Mouse (Mus musculus) midbrain, postnatal 0 days (tissue): ENCODE measurements around the gene Chd6. TPM values are rescaled to one million over a fixed set of nuclear protein-coding genes. Genes with fewer than 3 reads are reported as not detected.
A peak's percentile ranks its signal among the peaks of the same experiment; 100 is the strongest.

Source experiments
- ATAC-seq: fragments of 200-750 bp; cut with Nextera tagmentation; 2 replicates; pipeline ENCODE4 v1.8.0; 2017; ENCODE audit warnings: moderate number of reproducible peaks, mild to moderate bottlenecking, moderate TSS enrichment, moderate library complexity; ENCODE audit not compliant: low FRiP score
- DNase-seq: peaks from one replicate; pipeline ENCODE4 v3.0.0-alpha.2; 2015; ENCODE audit warnings: low spot score
- H3K27ac ChIP-seq: fragments of 300-500 bp; sonication (generic); 2 replicates; pipeline ENCODE4 v1.5.1; 2014; ENCODE audit warnings: low read depth, mild to moderate bottlenecking, low read length, mixed read lengths
- H3K27me3 ChIP-seq: fragments of 300-500 bp; sonication (generic); 2 replicates; pipeline ENCODE4 v1.6.1; 2014; ENCODE audit warnings: low read length, control low read depth, mixed read lengths; ENCODE audit not compliant: insufficient read depth
- H3K36me3 ChIP-seq: fragments of 300-500 bp; sonication (generic); 2 replicates; pipeline ENCODE4 v1.6.1; 2014; ENCODE audit warnings: low read length, control low read depth, mixed read lengths; ENCODE audit not compliant: insufficient read depth
- H3K4me1 ChIP-seq: fragments of 300-500 bp; sonication (generic); 2 replicates; pipeline ENCODE4 v1.6.1; 2014; ENCODE audit warnings: mild to moderate bottlenecking, control low read depth, antibody characterized with exemption, low read length, mixed read lengths; ENCODE audit not compliant: insufficient read depth
- H3K4me2 ChIP-seq: fragments of 300-500 bp; sonication (generic); 2 replicates; pipeline ENCODE4 v1.6.1; 2014; ENCODE audit warnings: low read depth, mild to moderate bottlenecking, low read length, mixed read lengths; ENCODE audit not compliant: poor library complexity, severe bottlenecking
- H3K4me3 ChIP-seq: fragments of 300-500 bp; sonication (generic); 2 replicates; pipeline ENCODE4 v1.5.1; 2014; ENCODE audit warnings: low read depth, mild to moderate bottlenecking, low read length, moderate library complexity
- H3K9ac ChIP-seq: fragments of 300-500 bp; sonication (generic); replicated peaks from 2 replicates; pipeline ENCODE4 v1.6.1; 2014; ENCODE audit warnings: mild to moderate bottlenecking, low read length, moderate library complexity, mixed read lengths; ENCODE audit not compliant: poor library complexity, severe bottlenecking
- H3K9me3 ChIP-seq: fragments of 300-500 bp; sonication (generic); 2 replicates; pipeline ENCODE4 v1.6.1; 2016; ENCODE audit warnings: low read length, control low read depth
- CTCF ChIP-seq: IDR thresholded peaks from 2 replicates; pipeline ENCODE4 v1.5.1; 2016; ENCODE audit warnings: antibody characterized with exemption, mild to moderate bottlenecking
- WGBS: fragments of 180-500 bp; shearing (Covaris S2); extraction: QIAGEN DNeasy Blood & Tissue Kit; methylation state at CpG from one replicate; pipeline ENCODE4 v1.1.7; 2014; 5-methylcytosine and 5-hydroxymethylcytosine counted together
- polyA plus RNA-seq: library from polyadenylated mRNA; unstranded; fragments of >200 nt; fragmentation: Nextera tagmentation; extraction: Ambion mirVana; gene quantifications from 2 replicates; pipeline ENCODE4 v1.2.1, GENCODE M21; 2015
- total RNA-seq: library from RNA; depleted of rRNA; stranded (reverse); fragments of >200 nt; gene quantifications from 2 replicates; pipeline ENCODE4 v1.2.3, GENCODE M21; 2014

Chd6 gene
- total and polyA plus RNA-seq, 2 experiments from 2014 or later, result 26.6 to 58.3 TPM

DNA sequence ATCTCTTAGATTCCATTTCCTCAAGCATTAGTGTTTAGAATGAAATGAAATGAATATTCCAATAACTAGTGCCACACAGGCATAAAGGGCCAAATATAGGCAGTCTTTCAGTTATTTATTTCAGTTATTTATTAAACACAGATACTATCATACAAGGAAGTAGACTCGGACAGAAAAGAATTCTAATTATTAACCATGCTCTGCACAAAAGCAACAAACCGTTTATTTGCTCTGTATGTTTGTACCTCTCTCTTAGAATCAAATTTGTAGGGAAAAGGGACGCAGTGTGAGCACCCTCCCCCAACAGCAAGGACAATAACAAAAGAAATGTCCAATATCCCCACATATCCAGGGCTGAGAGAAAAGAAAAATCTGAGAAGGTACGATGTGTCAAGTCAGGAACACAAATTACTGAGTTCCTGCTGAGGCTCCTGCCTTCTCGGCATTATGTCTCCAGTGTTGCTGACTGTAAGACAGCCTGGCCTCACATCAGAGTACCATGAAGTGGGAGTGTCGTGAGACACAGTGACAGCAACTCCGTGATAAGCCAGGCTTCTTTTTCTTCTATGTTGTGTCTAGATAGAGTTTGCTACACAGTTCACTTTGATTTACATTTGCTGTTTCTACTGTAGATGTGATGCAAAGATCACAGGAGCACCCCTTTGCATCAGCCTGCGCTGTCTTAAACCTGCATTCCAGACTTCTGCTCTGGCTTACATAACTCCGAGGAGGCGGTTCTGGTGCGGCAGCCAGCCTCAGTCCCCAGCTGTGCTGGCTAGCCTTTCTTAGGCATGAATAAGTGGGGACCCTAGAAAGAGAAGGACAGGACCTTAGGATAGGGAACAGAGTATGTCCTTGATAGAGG, 30.0 kb upstream of the Chd6 start:
- no peaks in the 10 kb centered on the region for H3K9me3 ChIP-seq
- DNase-seq (no peak), ATAC-seq (no peak)
- no peak for TF ChIP-seq CTCF
- no peaks in the 10 kb centered on the region for H3K4me1 ChIP-seq
- H3K27ac ChIP-seq, result no peak overlapping the region
- H3K36me3 ChIP-seq, result no peaks in the 10 kb centered on the region
- H3K4me2 ChIP-seq, result no peak overlapping the region
- no peaks in the 10 kb centered on the region for H3K27me3 ChIP-seq
- no peak overlapping the region for H3K9ac ChIP-seq
- H3K4me3 ChIP-seq, result no peak overlapping the region
- WGBS, result 58% methylated on average over 11 of the region's 11 CpGs

DNA sequence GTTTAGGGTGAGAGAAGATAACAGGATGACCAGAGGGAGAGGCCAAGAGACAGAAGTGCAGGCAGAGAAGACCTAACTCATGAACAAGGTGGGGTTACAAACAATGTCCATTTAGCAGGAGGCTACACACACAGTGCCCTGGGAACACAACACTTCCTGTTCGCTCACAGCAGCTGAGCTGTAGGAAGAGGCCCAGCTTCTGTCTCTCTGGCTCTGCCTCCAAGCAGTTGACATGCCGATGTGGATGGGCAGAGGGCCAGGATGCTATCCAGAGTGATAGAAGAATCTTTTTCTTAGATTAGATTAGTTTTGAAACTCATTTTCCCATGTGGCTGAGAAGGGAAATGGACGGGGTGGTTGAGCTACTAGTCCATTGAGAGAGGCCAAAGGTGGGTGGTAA, 28.1 kb upstream of the Chd6 start:
- Histone ChIP-seq H3K27me3 (no peaks in the 10 kb centered on the region), H3K27ac (no peak overlapping the region), H3K36me3 (no peaks in the 10 kb centered on the region), H3K9me3 (no peaks in the 10 kb centered on the region), H3K4me2 (no peak overlapping the region), H3K4me3 (no peak overlapping the region), H3K4me1 (no peaks in the 10 kb centered on the region), H3K9ac (no peak overlapping the region)
- DNase-seq, result no peak
- 75% methylated on average over 3 of the region's 3 CpGs for WGBS
- TF ChIP-seq CTCF, result no peak
- ATAC-seq, result no peak

DNA sequence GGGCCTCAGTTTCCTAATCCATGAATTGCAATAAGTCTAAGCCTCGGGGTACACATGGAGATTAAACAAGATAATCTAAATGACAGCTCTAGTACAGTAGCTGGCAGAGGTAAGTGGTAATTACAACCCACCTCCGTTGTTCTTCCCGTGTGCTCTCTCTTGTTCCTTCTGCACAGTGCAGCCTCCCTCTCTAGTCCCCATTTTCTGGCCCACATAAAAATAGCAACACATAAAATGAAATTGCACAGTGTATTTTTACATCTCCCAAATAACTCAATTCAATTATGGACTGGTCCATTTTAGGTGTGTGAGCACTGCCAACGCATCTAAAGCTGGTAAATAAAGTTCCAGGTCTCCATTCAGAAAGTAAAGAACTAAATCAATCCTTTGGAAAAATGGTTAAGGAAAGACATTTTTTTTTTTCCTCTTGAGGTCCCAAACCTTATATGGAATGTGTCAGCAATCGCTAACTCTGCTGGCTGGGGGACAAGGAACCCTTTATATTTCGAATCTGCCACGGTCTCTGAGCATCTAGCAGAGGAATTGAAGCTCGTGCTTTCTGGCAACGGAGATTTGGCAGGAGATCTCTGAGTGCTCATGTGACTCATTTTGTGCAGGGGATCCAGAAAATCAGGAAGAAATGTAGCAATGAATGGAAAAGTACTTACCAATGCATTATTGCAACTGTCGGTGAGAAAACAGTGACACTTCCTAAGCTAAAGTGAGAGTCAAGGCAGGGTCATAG, 19.7 kb upstream of the Chd6 start:
- Histone ChIP-seq H3K9ac (no peak overlapping the region), H3K27me3 (no peaks in the 10 kb centered on the region), H3K36me3 (no peaks in the 10 kb centered on the region), H3K4me2 (no peak overlapping the region), H3K4me3 (no peak overlapping the region), H3K9me3 (no peaks in the 10 kb centered on the region), H3K27ac (no peak overlapping the region), H3K4me1 (no peaks in the 10 kb centered on the region)
- no peak for ATAC-seq
- no peak for TF ChIP-seq CTCF
- 49% methylated on average over 10 of the region's 10 CpGs for WGBS
- peak; percentile 72 for DNase-seq

DNA sequence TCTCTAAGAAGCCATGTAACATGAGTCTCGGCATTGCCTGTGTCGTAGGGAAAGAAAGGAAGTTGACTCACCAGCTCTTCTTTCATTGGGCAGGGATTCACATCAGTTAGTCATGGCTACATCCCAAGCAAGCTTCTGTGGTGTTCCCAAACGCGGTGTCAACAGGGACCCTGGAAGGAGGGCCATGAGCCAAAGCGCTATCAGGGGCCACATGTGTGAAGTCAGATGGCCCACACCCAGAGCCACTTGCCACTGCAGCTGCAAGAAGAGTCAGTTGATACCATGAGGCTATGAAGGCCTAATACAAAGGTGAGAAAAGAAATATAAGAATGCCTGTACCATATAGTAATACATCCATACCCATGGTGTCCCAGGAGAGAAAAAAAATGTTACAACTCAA, 3.1 kb upstream of the Chd6 start:
- ATAC-seq, result no peak
- DNase-seq, result no peak
- no peak for TF ChIP-seq CTCF
- no peak overlapping the region for H3K9ac ChIP-seq
- no peak overlapping the region for H3K4me3 ChIP-seq
- H3K36me3 ChIP-seq, result no peaks in the 10 kb centered on the region
- no peak overlapping the region for H3K27ac ChIP-seq
- no peaks in the 10 kb centered on the region for H3K9me3 ChIP-seq
- no peak overlapping the region for H3K4me2 ChIP-seq
- 85% methylated on average over 5 of the region's 5 CpGs for WGBS
- no peaks in the 10 kb centered on the region for H3K4me1 ChIP-seq
- H3K27me3 ChIP-seq, result no peaks in the 10 kb centered on the region

DNA sequence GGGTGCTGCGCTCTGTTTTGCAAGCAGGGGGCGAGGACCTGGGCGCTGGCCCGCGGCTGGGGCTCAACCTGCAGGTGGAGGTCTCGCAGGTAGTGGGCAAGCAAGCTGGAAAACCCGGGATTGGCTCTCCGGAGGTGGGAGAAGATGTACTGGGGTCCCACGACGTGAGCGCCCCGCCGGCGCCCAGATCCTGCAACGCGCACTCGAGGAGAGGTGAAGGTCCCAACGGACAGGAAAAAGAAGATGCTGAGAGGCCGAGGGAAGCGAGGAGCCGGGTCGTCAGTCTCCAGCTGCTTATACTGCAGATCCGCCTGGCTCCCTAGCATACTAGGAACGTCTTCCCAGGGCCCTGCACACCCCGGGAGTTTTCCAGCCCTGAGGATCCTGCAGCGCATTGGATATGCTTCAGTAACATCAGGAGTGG, 535 bp upstream of the Chd6 start:
- peak; percentile 61 for ATAC-seq
- Histone ChIP-seq H3K27me3 (no peaks in the 10 kb centered on the region), H3K9me3 (no peaks in the 10 kb centered on the region), H3K9ac (peak overlapping the region; percentile 60), H3K36me3 (no peaks in the 10 kb centered on the region), H3K4me2 (peak overlapping the region; percentile 67), H3K4me1 (peaks cover 2% of the 10 kb centered on the region; the same call in 1 of the 2 replicates), H3K4me3 (peak overlapping the region; percentile 95), H3K27ac (peak overlapping the region; percentile 83)
- TF ChIP-seq CTCF, result peak; percentile 49
- under 1% methylated on average over 25 of the region's 26 CpGs for WGBS
- no peak for DNase-seq
